Mouse (Mus musculus) megakaryocyte, adult 5-6 weeks (primary cell): Measurements from ENCODE around the gene D430041D05Rik. TPM values are rescaled to one million over a fixed set of nuclear protein-coding genes. Genes with fewer than 3 reads are reported as not detected.

Experiments
- ATAC-seq: 2 replicates; pipeline ENCODE4 v1.8.0; 2016; ENCODE audit warnings: mild to moderate bottlenecking, inconsistent platforms; ENCODE audit not compliant: poor library complexity, severe bottlenecking
- total RNA-seq, 2 experiments: library from RNA; stranded (forward) in 1 of 2; stranded (reverse) in 1 of 2; fragments of 153-499, 151-499 nt in 1 of 2; fragments of 221-1000, 200-1000 nt in 1 of 2; gene quantifications; 2 replicates each; pipeline versions ENCODE4 v1.2.3 to v1.2.4; 2015 to 2017

The D430041D05Rik gene
- total RNA-seq, 2 experiments from 2014 or later = not detected

DNA sequence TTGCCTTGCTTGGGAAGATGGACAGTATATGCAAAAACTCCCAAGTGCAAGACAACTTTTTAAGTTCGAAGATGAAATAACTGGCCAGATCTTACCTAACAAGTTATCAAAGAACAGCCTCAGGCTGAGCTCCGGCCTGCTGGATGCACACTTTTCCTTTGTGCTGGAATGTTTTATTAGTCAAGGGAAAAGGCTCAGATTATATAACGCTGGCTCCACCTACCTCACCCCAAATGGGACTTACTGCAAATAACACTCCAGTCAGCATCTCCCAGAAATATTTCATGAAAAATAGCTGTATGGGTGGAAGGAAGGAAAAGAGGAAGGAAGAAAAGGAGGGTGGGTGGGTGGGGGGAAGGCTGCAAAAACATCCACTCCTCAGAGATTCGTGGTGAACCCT is 54.3 kb downstream of the D430041D05Rik start:
- ATAC-seq = no peak

DNA sequence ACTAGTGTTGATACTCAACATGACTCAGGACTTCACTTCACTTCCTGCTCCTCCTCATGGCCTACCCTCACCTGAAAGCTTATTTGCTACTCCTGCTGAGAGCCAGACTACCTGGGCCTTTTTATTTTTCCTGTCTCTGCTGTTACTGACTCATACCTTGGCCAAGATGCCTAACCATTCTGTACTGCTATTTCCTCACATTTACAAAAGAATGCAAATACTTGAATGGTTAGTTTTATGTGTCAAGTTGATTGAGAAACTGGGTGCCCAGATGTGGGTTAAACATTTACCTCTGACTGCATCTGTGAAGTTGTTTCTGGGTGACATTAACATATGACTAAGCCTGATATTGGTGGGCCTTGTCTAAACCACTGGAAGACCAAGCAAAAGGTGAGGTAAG is 56.7 kb downstream of the D430041D05Rik start:
- no peak for ATAC-seq

DNA sequence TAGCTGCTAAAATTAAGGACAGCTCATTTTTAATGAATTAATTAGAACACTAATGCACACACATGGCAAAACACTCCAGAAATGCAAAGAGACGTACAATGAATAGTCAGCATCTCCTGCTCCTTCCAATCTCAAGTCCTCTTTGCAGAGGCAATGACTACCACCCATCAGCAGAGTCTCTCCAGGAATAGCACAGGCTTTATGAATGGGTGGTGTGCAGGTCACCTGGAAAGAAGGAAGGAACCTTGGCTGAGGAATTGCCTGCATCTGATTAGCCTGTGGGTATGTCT is 58.7 kb downstream of the D430041D05Rik start:
- ATAC-seq = no peak

DNA sequence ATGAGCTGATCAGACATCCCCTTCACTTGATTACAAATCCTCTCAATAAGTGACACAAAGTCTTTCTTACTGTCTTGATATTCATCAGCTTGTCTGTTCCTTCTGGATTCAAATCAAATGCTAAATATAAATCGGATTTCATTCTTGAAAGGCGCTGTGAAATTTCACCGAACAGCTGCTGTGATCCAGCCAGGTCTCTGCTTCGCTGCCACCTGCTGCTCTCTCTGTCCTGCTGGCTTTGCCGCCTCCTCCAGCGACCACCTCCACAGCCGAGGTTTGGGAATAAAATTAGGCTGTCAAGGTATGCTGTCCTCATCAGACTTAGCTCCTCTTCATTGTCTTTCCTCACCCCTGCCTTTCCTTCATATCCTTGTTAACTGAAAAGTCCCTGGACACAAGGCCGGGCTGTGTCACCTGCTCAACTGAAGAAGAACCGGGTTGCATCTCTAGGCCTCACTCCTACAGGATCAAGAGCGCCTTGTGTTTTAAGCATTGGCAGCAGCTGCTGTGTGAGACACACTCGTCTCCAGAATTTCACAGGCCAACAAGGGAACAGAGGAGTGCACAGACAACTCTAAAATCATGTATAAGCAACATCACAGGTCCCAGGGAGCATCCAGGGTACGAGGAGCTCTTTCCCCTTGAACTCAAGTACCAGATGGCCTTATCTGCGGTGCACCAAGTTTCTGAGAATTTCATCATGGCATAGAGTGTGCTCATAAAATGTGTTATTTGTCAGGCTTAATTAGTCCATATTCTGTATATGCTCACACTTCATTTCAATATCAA is 59.2 kb downstream of the D430041D05Rik start:
- no peak for ATAC-seq

GRCm38 (mm10) chr2:104337619-104338018 is 73.2 kb downstream of the D430041D05Rik start:
- no peak for ATAC-seq

GRCm38 (mm10) chr2:104335824-104336223 is 75.0 kb downstream of the D430041D05Rik start:
- no peak for ATAC-seq

DNA sequence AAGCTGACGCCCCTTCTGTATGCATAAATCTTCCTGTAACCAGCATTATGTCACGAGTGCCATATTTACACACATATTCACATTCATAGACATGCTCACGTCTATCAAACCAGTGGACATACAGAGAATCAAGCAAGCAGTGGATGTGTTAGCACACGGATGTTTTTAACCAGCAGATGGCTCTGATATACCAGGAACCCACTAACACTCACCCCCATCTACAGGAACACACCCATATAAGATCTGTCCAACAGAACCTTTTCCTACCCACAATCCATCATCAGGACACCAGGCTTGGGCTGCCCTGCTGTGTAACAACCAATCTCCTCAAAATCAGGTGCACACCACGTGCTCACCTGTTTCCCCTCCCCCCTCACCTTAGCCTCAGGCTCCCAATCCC is 76.9 kb downstream of the D430041D05Rik start:
- no peak for ATAC-seq

DNA sequence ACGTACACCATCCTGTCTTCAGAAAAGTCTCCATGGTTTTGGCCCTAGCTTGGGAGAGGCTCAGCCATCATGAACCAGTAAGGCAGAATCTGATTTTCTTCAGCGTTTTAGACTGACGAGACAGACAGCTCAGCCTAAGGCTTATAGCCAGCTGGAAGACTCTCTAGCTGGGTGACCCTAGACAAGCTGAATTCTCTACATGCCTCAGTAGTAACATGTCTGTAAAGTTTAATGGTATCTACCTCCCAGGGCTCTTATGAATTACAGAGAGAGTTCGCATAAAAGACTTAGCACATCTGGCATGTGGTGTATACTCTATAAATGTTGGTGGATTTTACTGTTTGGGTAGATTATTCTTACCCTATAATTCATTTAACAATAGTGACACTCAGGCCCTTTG is 78.1 kb downstream of the D430041D05Rik start:
- no peak for ATAC-seq

GRCm38 (mm10) chr2:104331261-104331660 is 79.6 kb downstream of the D430041D05Rik start:
- ATAC-seq = no peak

DNA sequence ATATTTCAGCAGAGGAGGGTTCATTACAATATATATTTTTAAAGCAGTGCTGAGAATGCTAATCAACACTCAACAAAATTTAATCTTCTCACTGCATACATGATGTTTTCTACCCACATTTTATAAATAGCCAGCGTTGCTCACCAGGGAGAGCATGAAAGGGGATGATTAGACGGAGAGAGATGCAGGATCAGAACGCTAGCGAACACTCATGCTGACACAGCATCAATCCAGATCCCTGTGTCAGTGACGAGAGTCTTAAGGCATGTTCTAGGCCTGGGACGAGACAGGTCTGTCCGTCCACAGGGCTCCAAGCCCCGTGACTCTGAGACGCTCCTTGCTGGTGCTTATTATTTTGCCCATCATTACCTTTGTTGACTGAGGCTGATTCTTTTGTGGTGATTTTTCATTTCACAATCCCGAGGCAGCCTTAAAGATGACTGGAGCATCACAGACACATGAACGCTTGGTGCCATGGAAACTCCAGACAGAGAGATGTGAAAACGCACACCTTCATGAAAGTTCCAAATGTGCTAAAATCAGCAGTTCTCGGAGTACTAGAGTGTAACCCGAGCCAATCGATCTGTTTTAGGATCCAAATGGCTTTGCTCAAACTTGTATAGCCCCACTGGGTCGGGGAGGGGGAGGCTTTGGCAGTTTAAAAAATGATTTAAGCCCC is 83.6 kb downstream of the D430041D05Rik start:
- ATAC-seq = no peak

GRCm38 (mm10) chr2:104323773-104324172 is 87.0 kb downstream of the D430041D05Rik start:
- ATAC-seq = no peak

DNA sequence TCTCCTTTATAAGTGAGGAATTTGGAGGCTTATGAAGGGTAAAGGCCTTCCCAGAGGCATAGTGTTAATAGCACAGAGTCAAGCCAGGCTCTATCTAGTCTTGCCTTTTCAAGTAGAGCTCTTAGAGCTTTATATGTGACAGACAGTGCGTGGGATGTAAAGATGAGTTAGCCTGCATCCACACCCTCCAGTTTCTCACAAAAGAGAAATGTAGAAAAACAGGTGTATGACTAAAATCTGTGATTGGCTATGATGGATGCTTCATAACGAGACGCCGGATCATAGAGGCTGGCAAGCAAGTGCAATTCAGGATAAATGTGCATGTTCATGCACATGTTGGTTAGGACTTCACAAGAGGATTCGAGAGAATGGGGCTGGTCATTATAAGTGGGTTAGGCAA is 87.5 kb downstream of the D430041D05Rik start:
- ATAC-seq = no peak

DNA sequence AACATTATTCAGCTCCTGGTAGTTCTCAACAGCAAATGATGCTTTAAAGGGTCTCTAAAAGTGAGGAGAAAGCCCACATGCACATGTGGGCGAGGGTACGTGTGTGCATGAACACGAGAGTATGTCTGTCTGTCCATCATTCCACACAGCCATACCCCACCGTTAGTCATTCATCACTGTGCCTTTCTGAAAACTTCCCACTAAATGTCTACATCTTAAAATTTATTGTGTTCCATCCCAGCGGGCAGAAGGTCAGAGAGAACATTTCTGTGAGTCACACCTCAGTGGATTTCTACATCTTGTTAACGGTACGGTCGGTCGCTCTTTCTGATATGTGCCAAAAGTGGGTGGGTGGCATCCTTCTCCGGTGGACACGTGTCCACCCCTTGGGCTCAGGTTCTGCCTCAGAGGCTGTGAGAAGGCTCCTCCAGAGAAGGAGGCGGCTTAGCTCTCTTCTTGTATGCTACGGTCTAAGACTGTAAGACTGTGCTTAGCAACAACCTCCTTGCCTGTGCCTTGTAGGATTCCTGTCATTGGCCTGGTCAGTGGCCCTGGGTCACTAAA is 90.7 kb downstream of the D430041D05Rik start:
- ATAC-seq = no peak

- no peak for ATAC-seq
Measured at GRCm38 (mm10) chr2:104319443-104319842, 91.4 kb downstream of the D430041D05Rik start.

DNA sequence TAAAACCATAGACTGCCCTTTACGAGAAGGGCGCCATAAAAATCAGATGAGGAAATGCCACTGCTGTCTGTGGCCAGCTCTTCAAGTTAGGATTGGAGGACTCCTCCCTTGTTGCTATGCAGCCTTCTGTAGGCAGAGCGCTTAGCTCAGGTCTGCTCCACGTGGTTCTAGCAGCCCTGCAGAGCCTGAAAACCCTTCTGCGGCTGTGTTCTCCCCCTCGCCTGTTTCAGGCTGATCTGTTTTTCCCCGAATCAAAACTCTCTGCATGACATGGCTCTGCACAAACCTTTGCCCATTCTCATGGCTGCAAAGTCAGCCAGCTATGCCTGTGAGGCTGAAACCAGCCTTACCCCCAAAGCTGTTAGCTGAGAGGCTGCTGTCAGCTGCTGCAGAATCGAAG is 91.9 kb downstream of the D430041D05Rik start:
- ATAC-seq = no peak

GRCm38 (mm10) chr2:104318259-104318658 is 92.6 kb downstream of the D430041D05Rik start:
- no peak for ATAC-seq

- ATAC-seq = no peak
Measured at GRCm38 (mm10) chr2:104317631-104318030, 93.2 kb downstream of the D430041D05Rik start.

DNA sequence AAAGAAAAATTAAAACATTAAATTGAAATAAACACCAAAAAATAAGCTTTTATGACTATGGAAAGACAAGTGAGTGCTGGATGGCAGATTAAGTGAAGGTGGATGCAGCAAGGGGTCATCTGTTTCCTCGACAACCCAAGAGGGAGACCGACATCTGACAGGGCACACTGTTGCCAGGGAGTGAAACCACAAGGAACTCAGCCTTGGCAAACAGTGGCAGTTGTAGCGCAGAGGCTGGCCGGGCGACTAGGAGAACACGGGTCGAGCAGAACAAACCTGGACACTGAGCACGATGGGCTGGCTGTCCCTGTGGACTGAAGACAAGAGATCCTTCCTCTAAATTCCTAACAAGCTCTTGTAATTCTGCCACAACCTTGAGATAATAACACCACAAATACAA is 94.3 kb downstream of the D430041D05Rik start:
- ATAC-seq = no peak

GRCm38 (mm10) chr2:104313246-104313645 is 97.6 kb downstream of the D430041D05Rik start:
- no peak for ATAC-seq

GRCm38 (mm10) chr2:104307102-104307501 is 103.7 kb downstream of the D430041D05Rik start:
- no peak for ATAC-seq

GRCm38 (mm10) chr2:104305722-104306121 is 105.1 kb downstream of the D430041D05Rik start:
- no peak for ATAC-seq

DNA sequence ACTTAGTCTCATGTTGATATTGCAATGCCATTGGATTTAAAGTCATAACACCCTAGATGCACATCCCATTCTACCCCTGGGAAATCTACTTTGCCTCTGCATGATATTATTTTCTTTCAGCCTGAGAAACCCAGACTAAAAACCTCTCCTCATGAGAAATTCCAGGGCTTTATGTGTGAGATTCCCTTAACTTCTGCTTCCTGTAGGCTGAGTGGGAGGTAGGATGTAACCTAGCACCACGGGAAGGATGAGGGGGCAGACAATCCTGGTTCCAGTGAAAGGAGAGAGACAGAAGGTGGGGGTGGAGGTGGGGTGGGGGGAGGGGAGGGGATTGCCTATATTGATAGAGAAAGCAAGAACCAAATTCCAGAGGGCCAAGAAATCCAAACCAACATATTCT is 110.9 kb downstream of the D430041D05Rik start:
- ATAC-seq = no peak
